Mouse (Mus musculus): ENCODE measurements around the gene Ccdc162. TPM values are rescaled to one million over a fixed set of nuclear protein-coding genes. Genes with fewer than 3 reads are reported as not detected.

Gene Ccdc162
- polyA plus RNA-seq, 1 experiment from 2014 or later, result 0.69 TPM

DNA sequence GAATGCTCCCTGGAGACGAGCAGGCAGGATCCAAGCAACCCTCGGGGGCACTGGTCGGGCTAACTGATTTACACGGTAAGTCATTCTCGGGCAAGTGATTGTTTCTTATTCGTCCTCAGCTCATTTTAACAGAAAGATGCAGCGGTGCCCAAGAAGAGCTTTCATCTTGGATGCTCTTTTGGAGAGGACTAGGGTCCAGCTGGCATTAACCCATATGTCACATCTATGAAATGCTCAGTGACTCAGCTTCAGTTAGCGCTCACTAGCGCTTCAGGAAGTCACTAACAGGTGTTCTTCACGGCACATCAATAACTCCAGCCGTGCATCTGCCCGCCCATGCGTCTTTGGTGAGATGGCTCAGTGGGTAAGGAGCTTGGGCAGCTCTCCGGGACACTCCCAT is 877 bp downstream of the Ccdc162 start:
- no peak overlapping the region for H3K27ac ChIP-seq (replicated peaks)
- no peaks in the 10 kb centered on the region for H3K36me3 ChIP-seq (ENCODE audit: control insufficient read depth, insufficient read depth, low read length)
- H3K9ac ChIP-seq (ENCODE audit: low read length), result no peak overlapping the region
- H3K4me2 ChIP-seq (replicated peaks; ENCODE audit: low read depth), result no peak overlapping the region
- ATAC-seq (ENCODE audit: low FRiP score, low TSS enrichment), result no peak
- no peaks in the 10 kb centered on the region for H3K4me1 ChIP-seq (replicated peaks; ENCODE audit: control insufficient read depth, insufficient read depth)
- H3K4me3 ChIP-seq (ENCODE audit: low read depth, low read length), result no peak overlapping the region
- no peak for DNase-seq (ENCODE audit: low spot score)
- no peaks in the 10 kb centered on the region for H3K27me3 ChIP-seq (ENCODE audit: control insufficient read depth, insufficient read depth, low read length)
- WGBS, result 85% methylated on average over 14 of the region's 14 CpGs
- no peaks in the 10 kb centered on the region for H3K9me3 ChIP-seq (ENCODE audit: control insufficient read depth, low read length)
- TF ChIP-seq CTCF (IDR thresholded peaks at IDR 0.05; ENCODE audit: low read depth) (no peak), EP300 (optimal IDR thresholded peaks at IDR 0.05) (no peak)

DNA sequence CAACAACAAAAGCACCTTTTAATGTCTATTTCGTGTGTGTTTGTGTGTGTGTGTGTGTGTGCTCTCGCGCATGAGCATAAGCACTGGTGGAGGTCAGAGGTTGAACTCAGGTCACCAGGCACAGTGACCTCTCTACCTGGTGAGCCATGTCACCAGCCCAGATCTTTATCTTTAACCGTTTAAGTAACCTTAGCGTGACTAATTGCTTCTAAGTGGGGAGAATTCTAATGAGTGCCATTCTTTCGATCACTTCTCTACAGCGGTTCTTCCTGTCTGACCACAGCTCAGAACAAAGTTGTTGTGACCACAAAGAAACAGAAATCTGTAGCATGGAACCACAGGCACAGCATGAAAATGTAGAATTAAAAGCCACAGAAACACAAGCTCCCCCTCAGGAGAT is 5.0 kb downstream of the Ccdc162 start:
- TF ChIP-seq CTCF (IDR thresholded peaks at IDR 0.05; ENCODE audit: low read depth) (no peak), EP300 (optimal IDR thresholded peaks at IDR 0.05) (no peak)
- Histone ChIP-seq H3K4me1 (replicated peaks; ENCODE audit: control insufficient read depth, insufficient read depth) (no peaks in the 10 kb centered on the region), H3K27me3 (ENCODE audit: control insufficient read depth, insufficient read depth, low read length) (no peaks in the 10 kb centered on the region), H3K9me3 (ENCODE audit: control insufficient read depth, low read length) (no peaks in the 10 kb centered on the region), H3K9ac (ENCODE audit: low read length) (no peak overlapping the region), H3K4me2 (replicated peaks; ENCODE audit: low read depth) (no peak overlapping the region), H3K4me3 (ENCODE audit: low read depth, low read length) (no peak overlapping the region), H3K27ac (replicated peaks) (no peak overlapping the region), H3K36me3 (ENCODE audit: control insufficient read depth, insufficient read depth, low read length) (no peaks in the 10 kb centered on the region)
- no peak for DNase-seq (ENCODE audit: low spot score)
- WGBS, result 71% methylated on average over 7 of the region's 7 CpGs
- ATAC-seq (ENCODE audit: low FRiP score, low TSS enrichment), result no peak

DNA sequence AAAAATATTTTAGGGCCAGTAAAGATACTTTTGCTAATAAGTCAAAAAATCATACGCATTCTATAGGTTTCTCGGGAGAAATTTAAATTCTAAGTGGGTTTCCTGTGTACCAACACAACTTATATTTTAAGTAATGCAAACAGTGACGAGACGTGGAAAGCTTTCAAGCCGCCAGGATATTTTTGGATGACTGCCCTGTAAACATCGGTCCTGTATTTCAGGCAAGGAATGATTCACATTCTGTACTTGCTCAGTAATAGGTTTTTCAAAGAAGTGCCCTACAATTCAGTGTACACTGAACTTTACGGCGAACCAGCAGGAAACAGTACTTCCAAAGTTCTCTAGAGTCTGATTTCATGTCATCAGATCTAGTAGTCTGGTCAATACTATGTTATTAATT is 5.7 kb downstream of the Ccdc162 start:
- H3K9ac ChIP-seq (ENCODE audit: low read length), result no peak overlapping the region
- H3K4me3 ChIP-seq (ENCODE audit: low read depth, low read length), result no peak overlapping the region
- H3K36me3 ChIP-seq (ENCODE audit: control insufficient read depth, insufficient read depth, low read length), result no peaks in the 10 kb centered on the region
- no peak for DNase-seq (ENCODE audit: low spot score)
- no peak for ATAC-seq (ENCODE audit: low FRiP score, low TSS enrichment)
- no peaks in the 10 kb centered on the region for H3K27me3 ChIP-seq (ENCODE audit: control insufficient read depth, insufficient read depth, low read length)
- H3K4me2 ChIP-seq (replicated peaks; ENCODE audit: low read depth), result no peak overlapping the region
- H3K9me3 ChIP-seq (ENCODE audit: control insufficient read depth, low read length), result no peaks in the 10 kb centered on the region
- no peaks in the 10 kb centered on the region for H3K4me1 ChIP-seq (replicated peaks; ENCODE audit: control insufficient read depth, insufficient read depth)
- TF ChIP-seq CTCF (IDR thresholded peaks at IDR 0.05; ENCODE audit: low read depth) (no peak), EP300 (optimal IDR thresholded peaks at IDR 0.05) (no peak)
- H3K27ac ChIP-seq (replicated peaks), result no peak overlapping the region
- 61% methylated on average over 8 of the region's 8 CpGs for WGBS

DNA sequence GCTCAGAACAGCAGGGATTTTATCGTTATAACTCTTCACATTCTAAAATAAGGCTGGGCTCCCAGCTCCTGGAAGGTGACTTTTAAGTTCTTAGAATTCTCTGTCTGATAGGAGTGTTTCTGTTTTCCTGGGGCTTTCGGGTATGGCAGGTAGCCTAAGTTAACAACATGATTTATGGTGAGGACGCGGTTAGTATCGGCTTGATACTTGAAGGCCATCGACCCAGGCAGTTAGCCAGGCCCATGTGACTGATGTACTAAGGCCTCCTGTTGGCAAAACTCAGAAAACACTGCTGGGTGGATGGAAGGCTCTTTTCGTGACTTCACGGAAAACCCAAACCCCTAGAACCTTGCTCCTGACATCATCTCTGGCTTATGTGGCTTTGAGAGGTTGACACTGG is 7.1 kb downstream of the Ccdc162 start:
- Histone ChIP-seq H3K9ac (ENCODE audit: low read length) (no peak overlapping the region), H3K4me3 (ENCODE audit: low read depth, low read length) (no peak overlapping the region), H3K27me3 (ENCODE audit: control insufficient read depth, insufficient read depth, low read length) (no peaks in the 10 kb centered on the region), H3K36me3 (ENCODE audit: control insufficient read depth, insufficient read depth, low read length) (no peaks in the 10 kb centered on the region), H3K27ac (replicated peaks) (no peak overlapping the region), H3K4me2 (replicated peaks; ENCODE audit: low read depth) (no peak overlapping the region), H3K4me1 (replicated peaks; ENCODE audit: control insufficient read depth, insufficient read depth) (no peaks in the 10 kb centered on the region), H3K9me3 (ENCODE audit: control insufficient read depth, low read length) (no peaks in the 10 kb centered on the region)
- WGBS, result 77% methylated on average over 8 of the region's 8 CpGs
- no peak for TF ChIP-seq EP300 (optimal IDR thresholded peaks at IDR 0.05)
- TF ChIP-seq CTCF (IDR thresholded peaks at IDR 0.05; ENCODE audit: low read depth), result no peak
- ATAC-seq (ENCODE audit: low FRiP score, low TSS enrichment), result no peak
- no peak for DNase-seq (ENCODE audit: low spot score)

DNA sequence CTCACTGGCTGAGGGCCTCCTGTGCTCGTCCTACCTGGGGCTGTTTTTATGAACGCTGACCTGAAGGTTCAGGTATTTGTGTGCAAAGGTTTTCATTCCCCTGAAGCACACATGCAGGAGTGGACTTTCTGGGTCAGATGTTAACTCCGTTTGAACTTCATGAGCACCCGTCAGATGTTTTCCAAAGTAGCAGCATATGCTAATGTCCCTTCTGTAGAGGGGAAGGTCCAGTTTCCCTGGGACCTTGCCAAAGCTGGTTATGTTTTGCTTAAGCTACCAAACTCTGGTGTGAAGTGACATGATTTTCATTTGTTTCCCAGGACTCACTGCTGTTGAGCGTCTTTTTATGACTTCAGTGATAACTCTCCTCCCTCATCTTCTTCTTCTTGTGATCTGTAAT is 16.8 kb downstream of the Ccdc162 start:
- Histone ChIP-seq H3K27ac (replicated peaks) (no peak overlapping the region), H3K9ac (ENCODE audit: low read length) (no peak overlapping the region), H3K9me3 (ENCODE audit: control insufficient read depth, low read length) (no peaks in the 10 kb centered on the region), H3K27me3 (ENCODE audit: control insufficient read depth, insufficient read depth, low read length) (no peaks in the 10 kb centered on the region), H3K4me2 (replicated peaks; ENCODE audit: low read depth) (no peak overlapping the region), H3K4me1 (replicated peaks; ENCODE audit: control insufficient read depth, insufficient read depth) (no peaks in the 10 kb centered on the region), H3K36me3 (ENCODE audit: control insufficient read depth, insufficient read depth, low read length) (no peaks in the 10 kb centered on the region), H3K4me3 (ENCODE audit: low read depth, low read length) (no peak overlapping the region)
- no peak for TF ChIP-seq EP300 (optimal IDR thresholded peaks at IDR 0.05)
- no peak for TF ChIP-seq CTCF (IDR thresholded peaks at IDR 0.05; ENCODE audit: low read depth)
- WGBS, result 76% methylated on average over 5 of the region's 5 CpGs
- ATAC-seq (ENCODE audit: low FRiP score, low TSS enrichment), result no peak
- DNase-seq (ENCODE audit: low spot score), result no peak

DNA sequence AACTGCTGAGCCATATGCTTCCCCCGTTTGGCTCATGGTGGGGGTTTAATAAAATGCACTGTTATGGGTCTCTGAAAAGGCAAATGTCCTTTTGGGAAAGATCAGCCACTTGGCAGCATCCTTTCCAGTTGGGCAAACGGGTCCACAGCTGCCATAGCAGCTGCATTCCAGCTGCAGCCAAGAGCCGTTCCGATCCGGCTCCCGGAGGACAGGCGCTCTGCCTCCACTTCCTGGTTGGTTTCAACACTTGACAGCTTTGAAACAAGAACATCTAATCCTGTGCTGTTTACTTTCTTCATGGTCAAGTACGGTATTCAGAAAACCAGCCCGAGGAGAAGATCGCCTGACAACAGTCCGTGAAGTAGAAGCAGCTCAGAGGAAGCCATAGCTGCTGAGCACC is 19.4 kb downstream of the Ccdc162 start:
- H3K4me1 ChIP-seq (replicated peaks; ENCODE audit: control insufficient read depth, insufficient read depth), result no peaks in the 10 kb centered on the region
- no peak overlapping the region for H3K9ac ChIP-seq (ENCODE audit: low read length)
- 46% methylated on average over 11 of the region's 11 CpGs for WGBS
- DNase-seq (ENCODE audit: low spot score), result no peak
- no peaks in the 10 kb centered on the region for H3K9me3 ChIP-seq (ENCODE audit: control insufficient read depth, low read length)
- no peak overlapping the region for H3K4me3 ChIP-seq (ENCODE audit: low read depth, low read length)
- peak; percentile 35; the same call in 1 of the 2 replicates for ATAC-seq (ENCODE audit: low FRiP score, low TSS enrichment)
- no peak overlapping the region for H3K27ac ChIP-seq (replicated peaks)
- TF ChIP-seq CTCF (IDR thresholded peaks at IDR 0.05; ENCODE audit: low read depth) (no peak), EP300 (optimal IDR thresholded peaks at IDR 0.05) (no peak)
- H3K4me2 ChIP-seq (replicated peaks; ENCODE audit: low read depth), result no peak overlapping the region
- no peaks in the 10 kb centered on the region for H3K36me3 ChIP-seq (ENCODE audit: control insufficient read depth, insufficient read depth, low read length)
- no peaks in the 10 kb centered on the region for H3K27me3 ChIP-seq (ENCODE audit: control insufficient read depth, insufficient read depth, low read length)

Data from stomach, postnatal 0 days (tissue).